Mouse (Mus musculus): ENCODE measurements at regions not wholly inside any gene's neighbourhood (a gene's known extent, or its start where the extent isn't known, plus 50 kb on each side); places are given as distances from the start of the nearest gene placed in this dataset.
"Not testable (repeated sequence)": the region's sequence is repeated elsewhere in the genome, so short reads cannot be mapped to it uniquely, and the experiment has no call there.

- intact Hi-C loops (cut with DNase I) = no loop called here
- DNase-seq = no peak
These were observed 606.2 kb upstream of the Gpc5 start for GRCm38 (mm10) chr14:114485781-114486180.

- DNase-seq; intact Hi-C loops (cut with DNase I): not testable (repeated sequence)
These were observed 598.6 kb upstream of the Gpc5 start for GRCm38 (mm10) chr14:114493371-114493770.

- DNase-seq = no peak
- intact Hi-C loops (cut with DNase I) = no loop called here
These were observed 587.0 kb upstream of the Gpc5 start for GRCm38 (mm10) chr14:114504976-114505375.

- no peak for DNase-seq
- intact Hi-C loops (cut with DNase I) = no loop called here
These were observed 543.9 kb upstream of the Gpc5 start for GRCm38 (mm10) chr14:114547910-114548680.

GRCm38 (mm10) chr14:114549101-114549500, 542.9 kb upstream of the Gpc5 start:
- intact Hi-C loops (cut with DNase I) = no loop called here

GRCm38 (mm10) chr14:114566411-114567030, 525.5 kb upstream of the Gpc5 start:
- intact Hi-C loops (cut with DNase I) = no loop called here
- no peak for DNase-seq

More at GRCm38 (mm10) chr14:114549101-114549500, 542.9 kb upstream of the Gpc5 start:
- DNase-seq = no peak

- peak; percentile 81 for DNase-seq
- intact Hi-C loops (cut with DNase I) = no loop called here
These were observed 524.2 kb upstream of the Gpc5 start for GRCm38 (mm10) chr14:114567673-114568309.

GRCm38 (mm10) chr14:114587367-114588064, 504.5 kb upstream of the Gpc5 start:
- intact Hi-C loops (cut with DNase I) = no loop called here
- DNase-seq = peak; percentile 25

- DNase-seq = no peak
- intact Hi-C loops (cut with DNase I) = no loop called here
These were observed 482.7 kb upstream of the Gpc5 start for GRCm38 (mm10) chr14:114609296-114609695.

- no peak for DNase-seq
- intact Hi-C loops (cut with DNase I) = no loop called here
These were observed 479.6 kb upstream of the Gpc5 start for GRCm38 (mm10) chr14:114612400-114612799.

- intact Hi-C loops (cut with DNase I) = no loop called here
- no peak for DNase-seq
These were observed 435.4 kb upstream of the Gpc5 start for GRCm38 (mm10) chr14:114656636-114657035.

GRCm38 (mm10) chr14:114662028-114662427, 430.0 kb upstream of the Gpc5 start:
- no peak for DNase-seq
- intact Hi-C loops (cut with DNase I) = no loop called here

- intact Hi-C loops (cut with DNase I) = no loop called here
- DNase-seq = no peak
These were observed 406.9 kb upstream of the Gpc5 start for GRCm38 (mm10) chr14:114685133-114685532.

GRCm38 (mm10) chr14:114694930-114695329, 397.1 kb upstream of the Gpc5 start:
- intact Hi-C loops (cut with DNase I) = no loop called here
- no peak for DNase-seq

- no peak for DNase-seq
- intact Hi-C loops (cut with DNase I) = no loop called here
These were observed 394.5 kb upstream of the Gpc5 start for GRCm38 (mm10) chr14:114697543-114697942.

GRCm38 (mm10) chr14:114723080-114723479, 368.9 kb upstream of the Gpc5 start:
- intact Hi-C loops (cut with DNase I) = no loop called here
- DNase-seq = no peak

- no peak for DNase-seq
- intact Hi-C loops (cut with DNase I) = no loop called here
These were observed 324.7 kb upstream of the Gpc5 start for GRCm38 (mm10) chr14:114767323-114767722.

GRCm38 (mm10) chr14:114776723-114777122, 315.3 kb upstream of the Gpc5 start:
- intact Hi-C loops (cut with DNase I) = no loop called here
- DNase-seq = no peak

GRCm38 (mm10) chr14:114781821-114782220, 310.2 kb upstream of the Gpc5 start:
- no peak for DNase-seq
- intact Hi-C loops (cut with DNase I) = no loop called here

GRCm38 (mm10) chr14:114790946-114791830, 300.8 kb upstream of the Gpc5 start:
- intact Hi-C loops (cut with DNase I) = no loop called here
- peak; percentile 68 for DNase-seq

Measured in left cerebral cortex, postnatal 4 days (tissue).